Mouse (Mus musculus) liver, embryonic 16.5 days (tissue): ENCODE results near the gene Cdk1. TPM values are rescaled to one million over a fixed set of nuclear protein-coding genes. Genes with fewer than 3 reads are reported as not detected.

ENCODE experiments used
- polyA plus RNA-seq: library from polyadenylated mRNA; unstranded; fragments of >200 nt; fragmentation: Nextera tagmentation; extraction: Ambion mirVana; gene quantifications from 2 replicates; pipeline ENCODE4 v1.2.1, GENCODE M21; 2015

Gene Cdk1
- polyA plus RNA-seq, 1 experiment from 2014 or later = 254 TPM

Other genes starting within 250 kb of the Cdk1 start
- gene Rhobtb1, start 201.5 kb downstream of the Cdk1 start, polyA plus RNA-seq = 15.7 and 19.6 TPM in 2 replicates
- 0.44 and 0.47 TPM in 2 replicates for gene A930033H14Rik, start 139.8 kb downstream of the Cdk1 start, polyA plus RNA-seq
- 12.1 and 14.0 TPM in 2 replicates for gene Ank3, start 45.8 kb upstream of the Cdk1 start, polyA plus RNA-seq